Mouse (Mus musculus) subcutaneous adipose tissue, adult 2 months (tissue): ENCODE results near the gene Serpina3c. TPM values are rescaled to one million over a fixed set of nuclear protein-coding genes. Genes with fewer than 3 reads are reported as not detected.

Experiments
- polyA plus RNA-seq: library from polyadenylated mRNA; depleted of rRNA; stranded (reverse); fragments of >200 nt; gene quantifications from 2 replicates; pipeline ENCODE4 v1.2.3, GENCODE M21; 2012; ENCODE audit warnings: low replicate concordance; rRNA removed

Serpina3c gene
- polyA plus RNA-seq, result 48.3 and 196 TPM in 2 replicates

DNA sequence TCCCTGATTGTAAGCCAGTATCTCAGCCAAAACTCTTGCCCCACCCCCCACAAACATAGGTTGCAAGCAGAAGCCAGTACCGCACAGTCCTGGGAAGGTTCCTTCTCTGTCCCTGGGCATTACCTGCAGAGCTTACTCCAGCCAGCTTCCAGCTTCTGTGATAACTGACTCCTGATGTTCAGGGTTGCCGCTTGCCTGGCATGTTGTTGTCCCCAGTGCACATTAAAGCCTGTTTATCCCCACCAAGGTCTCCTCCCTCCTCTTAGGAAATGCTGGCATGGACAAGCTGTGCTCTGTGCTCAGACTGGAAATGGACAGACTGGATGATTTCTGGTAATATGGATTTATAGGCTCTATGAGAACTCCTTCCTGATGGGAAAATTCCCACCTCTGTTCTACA lies at the start of gene Serpina3c:
Gene Serpina3c (minus strand): TSS at position 215 of the 400 bp plus-strand sequence.

DNA sequence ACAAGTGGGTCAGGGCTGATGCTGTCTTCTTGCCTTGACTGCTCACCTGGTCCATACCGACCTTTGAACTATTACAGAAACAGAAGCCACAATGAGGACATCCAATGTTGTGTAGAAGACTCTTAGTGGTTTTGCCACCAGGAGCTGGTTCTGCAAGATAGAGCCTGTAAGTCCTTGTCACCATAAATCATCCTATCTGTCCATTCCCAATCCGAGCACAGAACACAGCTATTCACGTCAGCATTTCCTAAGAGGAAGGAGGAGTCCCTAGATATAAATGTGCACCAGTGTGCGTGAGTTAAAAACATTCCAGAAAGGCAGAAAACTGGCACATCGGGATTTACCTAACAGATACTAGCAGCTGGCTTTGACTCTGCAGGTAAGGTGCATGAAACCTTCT lies 26.0 kb downstream of the Serpina3c start, which contains the start of gene Serpina3b:
Gene Serpina3b (plus strand): TSS at position 301 of the 400 bp plus-strand sequence.

DNA sequence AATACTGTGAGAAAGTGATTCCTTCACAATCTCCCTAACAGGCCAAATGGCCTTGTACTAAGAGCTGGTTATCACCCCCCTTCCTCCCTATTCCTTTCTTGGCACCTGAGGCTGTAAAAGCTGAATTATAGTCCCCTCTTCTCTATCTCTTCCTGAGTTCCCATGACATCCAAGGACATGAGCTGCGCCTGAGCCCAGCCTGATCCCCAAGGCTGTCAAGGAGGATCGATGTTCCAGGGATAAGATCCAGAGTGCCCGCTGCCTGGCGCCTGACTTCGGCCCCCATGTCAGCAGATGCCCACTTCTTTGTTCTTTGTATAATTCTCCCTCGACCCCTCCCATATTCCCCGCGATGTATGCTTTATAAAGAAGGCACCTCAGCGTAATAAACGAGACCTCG lies 41.3 kb downstream of the Serpina3c start, which contains the start of gene Serpina3a:
Gene Serpina3a (plus strand): TSS at position 392 of the 400 bp plus-strand sequence.

DNA sequence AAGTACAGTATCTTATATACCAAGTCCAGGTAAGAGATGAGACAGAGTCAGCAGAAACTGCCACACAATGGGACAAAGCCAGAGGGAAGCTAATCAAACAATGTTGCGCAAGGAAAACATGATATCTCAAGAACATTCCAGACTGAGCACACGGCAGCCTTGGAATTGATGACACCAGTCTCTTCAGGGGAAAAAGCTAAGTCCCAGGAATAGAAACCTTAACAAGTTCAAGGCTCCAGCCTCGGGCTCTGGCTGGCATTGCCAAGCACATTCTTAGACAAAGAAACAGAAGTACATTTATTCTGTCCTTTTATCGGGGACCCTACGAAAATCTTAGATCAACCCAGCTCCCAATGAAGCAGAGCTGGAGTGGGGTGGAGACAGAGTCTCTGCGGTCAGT lies 52.9 kb downstream of the Serpina3c start, which contains the start of gene Serpina5:
Gene Serpina5 (plus strand): TSS at position 346 of the 400 bp plus-strand sequence.

Other genes starting within 250 kb of the Serpina3c start
- gene Serpina1c, start 249.0 kb downstream of the Serpina3c start, polyA plus RNA-seq, result 1.8 and 16.9 TPM in 2 replicates
- gene Serpina1e, start 194.9 kb downstream of the Serpina3c start, polyA plus RNA-seq, result 0.70 and 44.0 TPM in 2 replicates
- gene Serpina11, start 163.9 kb downstream of the Serpina3c start, polyA plus RNA-seq, result 0.10 and 0.59 TPM in 2 replicates
- 0.76 TPM in 1 of 2 replicates, not detected in the other for gene Serpina9, start 140.1 kb downstream of the Serpina3c start, polyA plus RNA-seq
- gene Serpina12, start 109.4 kb downstream of the Serpina3c start, polyA plus RNA-seq, result 0.10 TPM in 1 of 2 replicates, not detected in the other
- gene Serpina5, start 52.8 kb downstream of the Serpina3c start, polyA plus RNA-seq, result 0.10 TPM in 1 of 2 replicates, not detected in the other
- gene Serpina3a, start 41.1 kb downstream of the Serpina3c start, polyA plus RNA-seq, result 0.29 TPM in 1 of 2 replicates, not detected in the other
- 1.4 TPM in 2 replicates for gene Serpina3b, start 25.9 kb downstream of the Serpina3c start, polyA plus RNA-seq
- gene Serpina3f, start 60.7 kb upstream of the Serpina3c start, polyA plus RNA-seq, result 0.32 and 0.99 TPM in 2 replicates
- gene Serpina3g, start 82.4 kb upstream of the Serpina3c start, polyA plus RNA-seq, result 4.3 and 12.5 TPM in 2 replicates
- gene Serpina3i, start 109.3 kb upstream of the Serpina3c start, polyA plus RNA-seq, result 0.14 and 0.19 TPM in 2 replicates
- gene Serpina3j, start 160.7 kb upstream of the Serpina3c start, polyA plus RNA-seq, result 0.45 and 0.47 TPM in 2 replicates
- gene Serpina3k, start 184.6 kb upstream of the Serpina3c start, polyA plus RNA-seq, result 1.8 and 1.9 TPM in 2 replicates
- 0.57 and 7.4 TPM in 2 replicates for gene Serpina3m, start 184.6 kb upstream of the Serpina3c start, polyA plus RNA-seq